Mouse (Mus musculus) kidney, postnatal 25 days (tissue): ENCODE measurements around the gene Olfr943.

ENCODE experiments used
- DNase-seq, 2 experiments: peaks; one replicate each; pipeline ENCODE4 v3.0.0; 2021; ENCODE audit warnings: mixed read lengths in 2 of 2

The Olfr943 gene

DNA sequence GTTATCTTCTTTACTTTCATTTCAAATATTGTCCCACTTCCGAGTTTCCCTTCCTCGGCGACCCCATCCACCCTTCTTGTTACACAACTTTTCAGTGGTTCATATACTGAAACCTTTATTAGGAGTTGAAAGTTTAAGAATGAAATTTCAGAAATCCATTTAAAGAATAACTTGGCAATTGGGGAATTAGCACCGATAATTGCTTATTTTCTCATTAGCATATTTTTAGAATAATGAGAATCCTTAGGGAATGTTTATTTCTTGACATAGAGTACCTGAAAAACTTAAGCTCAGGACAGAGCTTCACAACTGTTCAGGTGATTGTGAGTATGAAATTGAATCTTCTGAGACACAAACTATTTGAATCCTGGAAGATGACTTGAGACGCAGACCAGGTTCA is at the start of gene Olfr943:
Gene Olfr943 (plus strand): TSS at position 301 of the 400 bp plus-strand sequence.
- DNase-seq = no peak

DNA sequence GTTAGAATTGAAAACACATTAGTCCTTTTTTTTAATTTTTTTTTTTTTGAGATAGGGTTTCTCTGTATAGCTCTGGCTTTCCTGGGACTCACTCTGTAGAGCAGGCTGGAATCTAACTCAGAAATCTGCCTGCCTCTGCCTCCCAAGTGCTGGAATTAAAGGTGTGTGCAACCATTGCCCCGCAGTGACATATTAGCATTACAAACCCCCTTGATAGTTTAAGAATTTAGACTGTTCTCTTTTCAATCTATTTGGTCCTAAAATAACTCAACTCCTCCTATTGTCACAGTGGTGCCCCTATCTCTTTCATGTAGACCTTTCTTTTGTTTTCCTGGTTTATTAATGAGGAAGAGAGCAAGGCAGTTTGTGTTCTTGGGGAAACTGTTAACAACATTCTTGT is 38.8 kb upstream of the Olfr943 start:
- no peak for DNase-seq

DNA sequence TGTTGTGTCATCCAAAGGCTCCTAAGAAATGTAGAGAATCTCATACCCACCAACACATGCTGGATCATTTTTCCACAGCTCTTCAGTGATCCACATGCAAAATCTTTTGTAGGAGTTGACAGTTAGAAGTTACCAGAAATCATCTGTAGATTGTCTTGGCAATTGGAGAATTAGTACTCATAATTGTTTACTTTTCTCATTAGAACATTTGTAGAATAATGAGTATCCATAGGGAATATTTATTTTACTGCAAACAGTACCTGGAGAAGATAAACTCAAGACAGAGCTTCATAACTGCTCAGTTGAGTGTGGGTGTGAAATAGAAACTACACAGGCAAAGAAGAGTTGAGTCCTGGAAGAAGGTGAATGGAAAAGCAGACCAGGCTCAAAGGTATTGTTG is 38.3 kb upstream of the Olfr943 start, which contains the start of gene Olfr27:
Gene Olfr27 (plus strand): TSS at position 301 of the 400 bp plus-strand sequence.
- DNase-seq = no peak

DNA sequence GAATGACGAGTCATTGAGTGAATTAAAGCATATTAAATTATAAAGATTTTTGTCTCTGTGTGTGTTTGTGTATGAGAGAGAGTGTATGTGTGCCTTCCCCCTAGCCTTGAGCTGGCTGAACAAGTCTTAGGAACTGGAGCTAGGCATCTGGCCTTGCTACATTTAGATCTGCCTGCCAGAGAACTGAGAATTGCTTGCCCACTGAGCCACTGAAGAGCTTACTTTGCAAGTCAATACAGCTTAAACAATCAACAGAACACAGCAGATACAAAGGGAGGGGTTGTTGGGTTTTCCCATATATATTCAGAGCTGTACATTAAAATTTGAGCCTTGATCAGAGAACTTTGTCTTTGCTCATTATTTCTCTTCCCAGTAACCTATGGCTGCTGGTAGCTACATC is 13.7 kb upstream of the Olfr943 start:
- DNase-seq = no peak

DNA sequence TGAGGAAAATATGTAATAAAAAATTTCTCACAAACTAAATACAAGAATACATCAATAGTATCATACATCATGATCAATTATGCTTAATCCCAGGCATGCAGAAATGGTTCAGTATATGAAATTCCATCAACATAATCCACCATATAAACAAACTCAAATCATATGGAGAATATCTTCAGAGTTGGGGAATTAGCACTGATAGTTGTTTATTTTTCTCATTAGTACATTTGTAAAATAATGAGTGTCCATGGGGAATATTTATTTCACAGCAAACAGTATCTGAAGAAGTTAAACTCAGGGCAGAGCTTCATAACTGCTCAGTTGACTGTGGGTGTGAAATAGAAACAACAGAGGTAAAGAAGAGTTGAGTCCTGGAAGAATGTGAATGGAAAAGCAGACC is 35.5 kb downstream of the Olfr943 start, which contains the start of gene Olfr944:
Gene Olfr944 (plus strand): TSS at position 301 of the 400 bp plus-strand sequence.
- no peak for DNase-seq
